Mouse (Mus musculus): ENCODE data around the gene Grk4.

- no peak for TF ChIP-seq MAFK (IDR thresholded peaks at IDR 0.05; ENCODE audit: insufficient read depth, low read depth, low read length)
- no peak for TF ChIP-seq CHD2 (IDR thresholded peaks at IDR 0.05; ENCODE audit: low read depth, low read length)
- TF ChIP-seq ZC3H11A (IDR thresholded peaks at IDR 0.05; ENCODE audit: borderline replicate concordance, low read depth, low read length), result no peak
- no peak for TF ChIP-seq ZNF384 (IDR thresholded peaks at IDR 0.05; ENCODE audit: low read depth, low read length)
Observed at GRCm38 (mm10) chr5:34761934-34762611, 101.9 kb downstream of the Grk4 start.

Data from ES-E14 (cell line).